Mouse (Mus musculus): ENCODE measurements around the gene Atp2a2. TPM values are rescaled to one million over a fixed set of nuclear protein-coding genes. Genes with fewer than 3 reads are reported as not detected.
"Not testable (repeated sequence)": the region's sequence is repeated elsewhere in the genome, so short reads cannot be mapped to it uniquely, and the experiment has no call there.

Gene Atp2a2
- polyA plus RNA-seq, 1 experiment from 2014 or later = 37.0 TPM

- 86% methylated on average over 4 of the region's 4 CpGs for WGBS
- Histone ChIP-seq H3K4me1 (no peaks in the 10 kb centered on the region), H3K4me3 (no peak overlapping the region), H3K27ac (replicated peaks) (no peak overlapping the region), H3K9me3 (replicated peaks) (no peaks in the 10 kb centered on the region; the same call in 1 of the 2 replicates), H3K36me3 (peaks cover 100% of the 10 kb centered on the region), H3K27me3 (ENCODE audit: low read depth, poor library complexity, severe bottlenecking) (no peaks in the 10 kb centered on the region)
- no peak for DNase-seq (ENCODE audit: low spot score)
These were observed 67.5 kb downstream of the Atp2a2 start for GRCm38 (mm10) chr5:122434541-122434940.

- Histone ChIP-seq H3K27me3 (ENCODE audit: low read depth, poor library complexity, severe bottlenecking) (no peaks in the 10 kb centered on the region), H3K4me3 (no peak overlapping the region), H3K27ac (replicated peaks) (no peak overlapping the region), H3K36me3 (peaks cover 99% of the 10 kb centered on the region), H3K9me3 (replicated peaks) (no peaks in the 10 kb centered on the region), H3K4me1 (no peaks in the 10 kb centered on the region)
- DNase-seq (ENCODE audit: low spot score) = no peak
- whole genome bisulfite sequencing = 94% methylated on average over 8 of the region's 8 CpGs
These were observed 70.8 kb downstream of the Atp2a2 start for GRCm38 (mm10) chr5:122431221-122431620.

- DNase-seq (ENCODE audit: low spot score) = no peak
- Histone ChIP-seq H3K27me3 (ENCODE audit: low read depth, poor library complexity, severe bottlenecking) (no peaks in the 10 kb centered on the region), H3K36me3 (peaks cover 98% of the 10 kb centered on the region), H3K27ac (replicated peaks) (no peak overlapping the region), H3K4me3 (no peak overlapping the region), H3K4me1 (no peaks in the 10 kb centered on the region), H3K9me3 (replicated peaks) (no peaks in the 10 kb centered on the region)
- WGBS = 97% methylated on average over 4 of the region's 4 CpGs
These were observed 71.8 kb downstream of the Atp2a2 start for GRCm38 (mm10) chr5:122430036-122430775.

GRCm38 (mm10) chr5:122425550-122425949 lies 76.5 kb downstream of the Atp2a2 start:
- no peak for DNase-seq (ENCODE audit: low spot score)
- Histone ChIP-seq H3K27ac (replicated peaks) (no peak overlapping the region), H3K27me3 (ENCODE audit: low read depth, poor library complexity, severe bottlenecking) (no peaks in the 10 kb centered on the region), H3K36me3 (peaks cover 54% of the 10 kb centered on the region), H3K9me3 (replicated peaks) (no peaks in the 10 kb centered on the region), H3K4me3 (no peak overlapping the region), H3K4me1 (peaks cover 21% of the 10 kb centered on the region)
- WGBS = 99% methylated on average over 2 of the region's 2 CpGs

- no peaks in the 10 kb centered on the region for H3K27me3 ChIP-seq (ENCODE audit: low read depth, poor library complexity, severe bottlenecking)
- H3K27ac ChIP-seq (replicated peaks) = peak overlapping the region; percentile 99
- H3K4me1 ChIP-seq = peaks cover 21% of the 10 kb centered on the region
- DNase-seq (ENCODE audit: low spot score) = no peak
- peak overlapping the region; percentile 89 for H3K4me3 ChIP-seq
- no peaks in the 10 kb centered on the region for H3K9me3 ChIP-seq (replicated peaks)
- peaks cover 29% of the 10 kb centered on the region for H3K36me3 ChIP-seq
- 40% methylated on average over 15 of the region's 15 CpGs for WGBS
These were observed 78.9 kb downstream of the Atp2a2 start for GRCm38 (mm10) chr5:122423083-122423482.

GRCm38 (mm10) chr5:122422071-122422964 lies 79.7 kb downstream of the Atp2a2 start:
- DNase-seq (ENCODE audit: low spot score) = peak; percentile 92
- under 1% methylated on average over 73 of the region's 73 CpGs for WGBS
- Histone ChIP-seq H3K9me3 (replicated peaks) (no peaks in the 10 kb centered on the region), H3K4me1 (peaks cover 21% of the 10 kb centered on the region), H3K36me3 (peaks cover 21% of the 10 kb centered on the region), H3K27ac (replicated peaks) (peak overlapping the region; percentile 99), H3K27me3 (ENCODE audit: low read depth, poor library complexity, severe bottlenecking) (no peaks in the 10 kb centered on the region), H3K4me3 (peak overlapping the region; percentile 89)

GRCm38 (mm10) chr5:122421271-122422068 lies 80.6 kb downstream of the Atp2a2 start, which contains the start of gene Anapc7:
Gene Anapc7 (plus strand): TSS chr5:122421693.
- no peak for DNase-seq (ENCODE audit: low spot score)
- H3K4me1 ChIP-seq = peaks cover 21% of the 10 kb centered on the region
- peak within 1 kb of the TSS; percentile 89 for H3K4me3 ChIP-seq
- WGBS = 24% methylated on average over 17 of the region's 17 CpGs
- no peaks in the 10 kb centered on the region for H3K27me3 ChIP-seq (ENCODE audit: low read depth, poor library complexity, severe bottlenecking)
- peak within 1 kb of the TSS; percentile 99 for H3K27ac ChIP-seq (replicated peaks)
- peaks cover 13% of the 10 kb centered on the region for H3K36me3 ChIP-seq
- H3K9me3 ChIP-seq (replicated peaks) = no peaks in the 10 kb centered on the region

GRCm38 (mm10) chr5:122420676-122421075 lies 81.3 kb downstream of the Atp2a2 start:
- not testable (repeated sequence) for H3K27ac ChIP-seq (replicated peaks); H3K36me3 ChIP-seq; H3K4me3 ChIP-seq; H3K9me3 ChIP-seq (replicated peaks); DNase-seq (ENCODE audit: low spot score); H3K27me3 ChIP-seq (ENCODE audit: low read depth, poor library complexity, severe bottlenecking)
- H3K4me1 ChIP-seq = peaks cover 21% of the 10 kb centered on the region
- WGBS = 77% methylated on average over 4 of the region's 4 CpGs

GRCm38 (mm10) chr5:122415465-122415864 lies 86.6 kb downstream of the Atp2a2 start:
- peaks cover under 1% of the 10 kb centered on the region for H3K36me3 ChIP-seq
- DNase-seq (ENCODE audit: low spot score) = no peak
- H3K4me3 ChIP-seq = no peak overlapping the region
- H3K27ac ChIP-seq (replicated peaks) = no peak overlapping the region
- no peaks in the 10 kb centered on the region for H3K4me1 ChIP-seq
- H3K27me3 ChIP-seq (ENCODE audit: low read depth, poor library complexity, severe bottlenecking) = no peaks in the 10 kb centered on the region
- WGBS = 88% methylated on average over 12 of the region's 12 CpGs
- 0 out of 2 replicates have a peak, but pooled peaks cover under 1% of the 10 kb centered on the region for H3K9me3 ChIP-seq (replicated peaks)

- DNase-seq (ENCODE audit: low spot score) = no peak
- H3K9me3 ChIP-seq (replicated peaks) = 0 out of 2 replicates have a peak, but pooled peaks cover 3% of the 10 kb centered on the region
- H3K27me3 ChIP-seq (ENCODE audit: low read depth, poor library complexity, severe bottlenecking) = no peaks in the 10 kb centered on the region
- 95% methylated on average over 5 of the region's 5 CpGs for WGBS
- H3K4me3 ChIP-seq = no peak overlapping the region
- no peaks in the 10 kb centered on the region for H3K4me1 ChIP-seq
- H3K36me3 ChIP-seq = peaks cover 10% of the 10 kb centered on the region
- no peak overlapping the region for H3K27ac ChIP-seq (replicated peaks)
These were observed 87.7 kb downstream of the Atp2a2 start for GRCm38 (mm10) chr5:122414351-122414750.

- H3K27ac ChIP-seq (replicated peaks) = no peak overlapping the region
- H3K36me3 ChIP-seq = peaks cover 10% of the 10 kb centered on the region
- H3K4me1 ChIP-seq = no peaks in the 10 kb centered on the region
- 78% methylated on average over 6 of the region's 6 CpGs for WGBS
- H3K27me3 ChIP-seq (ENCODE audit: low read depth, poor library complexity, severe bottlenecking) = no peaks in the 10 kb centered on the region
- no peak for DNase-seq (ENCODE audit: low spot score)
- 0 out of 2 replicates have a peak, but pooled peaks cover 3% of the 10 kb centered on the region for H3K9me3 ChIP-seq (replicated peaks)
- H3K4me3 ChIP-seq = no peak overlapping the region
These were observed 89.2 kb downstream of the Atp2a2 start for GRCm38 (mm10) chr5:122412826-122413225.

- Histone ChIP-seq H3K27me3 (ENCODE audit: low read depth, poor library complexity, severe bottlenecking) (no peaks in the 10 kb centered on the region), H3K9me3 (replicated peaks) (0 out of 2 replicates have a peak, but pooled peaks cover 4% of the 10 kb centered on the region), H3K4me3 (no peak overlapping the region), H3K4me1 (no peaks in the 10 kb centered on the region), H3K27ac (replicated peaks) (no peak overlapping the region), H3K36me3 (peaks cover 19% of the 10 kb centered on the region)
- 85% methylated on average over 5 of the region's 5 CpGs for WGBS
- DNase-seq (ENCODE audit: low spot score) = no peak
These were observed 90.1 kb downstream of the Atp2a2 start for GRCm38 (mm10) chr5:122411892-122412291.
